Mouse (Mus musculus) activated CD4-positive, CD25-positive, alpha-beta regulatory T cell, adult 4 months (primary cell): Measurements from ENCODE around the gene Rgl3. TPM values are rescaled to one million over a fixed set of nuclear protein-coding genes. Genes with fewer than 3 reads are reported as not detected.

Experiments used
- ATAC-seq: one replicate; pipeline ENCODE4 v1.8.0; 2017
- polyA plus RNA-seq, 2 experiments: library from polyadenylated mRNA; unstranded; fragments of 100-300 nt; shearing (Covaris generic); gene quantifications; one replicate each; pipeline ENCODE4 v1.2.1; 2017

The Rgl3 gene
- polyA plus RNA-seq, 2 experiments from 2014 or later = not detected

- no peak for ATAC-seq
Measured at GRCm38 (mm10) chr9:21978398-21979128, 10.7 kb downstream of the Rgl3 start.

DNA sequence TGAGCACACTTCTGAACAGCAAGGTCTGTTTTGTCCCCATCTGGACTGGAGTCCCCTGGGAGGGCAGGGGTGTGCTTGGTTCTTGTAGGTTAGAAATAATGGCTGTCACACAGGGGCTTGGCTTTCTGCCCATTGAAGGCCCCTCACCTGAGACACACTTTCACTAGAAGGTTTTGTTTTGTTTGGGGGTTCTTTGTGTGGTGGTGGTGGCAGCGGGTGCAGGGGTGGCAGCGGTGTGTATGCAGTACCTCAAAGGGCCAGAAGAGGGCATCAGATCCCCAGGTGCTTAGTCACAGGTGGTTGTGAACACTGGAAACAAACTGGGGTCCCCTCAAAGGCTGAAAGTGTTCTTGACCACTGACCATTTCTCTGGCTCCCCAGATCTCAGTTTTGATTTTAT, 11.3 kb downstream of the Rgl3 start:
- no peak for ATAC-seq

DNA sequence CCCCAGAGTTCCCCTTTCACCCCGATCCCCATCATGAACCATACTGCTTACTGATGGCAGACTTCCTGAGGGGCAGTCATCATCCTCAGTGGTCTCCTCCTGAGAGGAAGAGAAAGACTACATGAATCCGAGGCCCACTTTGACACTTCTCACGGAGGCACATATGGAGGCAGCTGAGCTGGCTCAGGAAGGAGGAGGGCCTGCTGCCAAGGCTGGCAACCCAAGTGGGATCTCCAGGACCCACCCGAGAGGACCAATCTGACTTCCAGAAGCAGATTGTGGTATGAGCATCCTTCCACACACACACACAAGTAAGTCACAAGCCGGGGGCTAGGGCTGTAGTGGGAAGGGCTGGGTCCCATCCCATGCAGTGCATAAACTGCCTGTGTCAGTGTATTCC, 11.9 kb downstream of the Rgl3 start:
- ATAC-seq = no peak

DNA sequence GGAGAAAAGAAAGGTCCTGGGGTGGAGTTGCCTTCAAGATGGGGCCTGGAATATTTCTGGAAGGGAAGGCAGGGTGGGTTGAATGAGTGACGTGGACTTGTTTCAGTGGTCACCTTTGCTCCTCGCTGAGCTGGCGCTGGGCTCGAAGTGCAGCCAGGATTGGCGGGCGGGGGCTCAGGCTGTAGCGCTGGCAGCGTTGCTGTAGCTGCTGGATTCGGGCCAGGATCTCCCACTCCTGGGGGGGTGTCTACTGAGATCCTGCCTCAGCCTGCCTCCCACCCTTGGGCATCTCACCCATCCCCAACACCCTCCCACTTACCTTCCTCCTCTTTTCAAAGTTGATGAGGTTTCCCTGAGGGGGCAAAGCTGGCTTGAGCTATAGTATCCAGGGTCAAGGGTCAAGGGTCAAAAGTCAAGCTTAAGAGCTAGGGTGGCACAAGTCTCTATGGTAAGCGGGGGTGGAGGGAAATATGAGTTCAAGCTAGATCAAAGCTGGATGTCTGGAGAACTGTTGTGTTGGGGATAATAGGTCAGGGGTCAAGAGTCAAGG, 12.5 kb downstream of the Rgl3 start:
- ATAC-seq = no peak

- no peak for ATAC-seq
Measured at GRCm38 (mm10) chr9:21969304-21969703, 19.9 kb downstream of the Rgl3 start.

GRCm38 (mm10) chr9:21968883-21969282, 20.4 kb downstream of the Rgl3 start:
- no peak for ATAC-seq

- no peak for ATAC-seq
Measured at GRCm38 (mm10) chr9:21963417-21963816, 25.8 kb downstream of the Rgl3 start, which contains the start of gene Epor. Gene Epor (minus strand): TSS chr9:21963506.

DNA sequence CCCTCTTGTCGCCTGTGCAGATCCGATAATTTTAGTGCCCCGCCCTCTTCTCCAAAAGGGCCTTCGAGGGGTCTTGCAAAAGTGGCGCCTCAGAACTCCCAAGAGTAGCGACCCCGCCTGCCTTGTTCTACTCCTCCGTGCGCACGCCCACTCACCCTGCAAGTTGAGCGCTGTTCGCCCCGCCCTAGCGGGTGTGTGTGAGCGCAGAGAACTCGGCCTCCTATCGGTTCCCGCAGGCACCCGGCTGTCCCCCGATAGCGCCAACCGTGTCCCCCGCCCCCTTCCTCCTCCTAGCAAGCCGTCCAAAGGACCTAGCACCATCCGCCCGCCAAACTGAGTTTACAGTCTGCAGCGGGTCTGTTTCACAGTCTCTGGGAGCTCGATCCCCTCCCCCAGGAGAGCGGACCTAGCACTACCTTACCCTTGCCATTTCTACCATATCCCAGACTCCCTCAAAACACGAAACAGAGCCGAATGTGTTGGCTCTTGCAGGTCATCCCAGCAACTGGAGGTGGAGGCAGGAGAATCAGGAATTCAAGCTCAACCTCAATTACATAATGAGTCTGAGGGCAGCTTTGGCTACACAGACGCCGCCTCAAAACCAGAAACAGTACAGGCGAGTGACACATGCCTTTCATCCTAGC, 26.7 kb downstream of the Rgl3 start:
- ATAC-seq = peak; percentile 59

GRCm38 (mm10) chr9:21962010-21962409, 27.2 kb downstream of the Rgl3 start:
- ATAC-seq = no peak

- ATAC-seq = no peak
Measured at GRCm38 (mm10) chr9:21961366-21961980, 27.8 kb downstream of the Rgl3 start.

DNA sequence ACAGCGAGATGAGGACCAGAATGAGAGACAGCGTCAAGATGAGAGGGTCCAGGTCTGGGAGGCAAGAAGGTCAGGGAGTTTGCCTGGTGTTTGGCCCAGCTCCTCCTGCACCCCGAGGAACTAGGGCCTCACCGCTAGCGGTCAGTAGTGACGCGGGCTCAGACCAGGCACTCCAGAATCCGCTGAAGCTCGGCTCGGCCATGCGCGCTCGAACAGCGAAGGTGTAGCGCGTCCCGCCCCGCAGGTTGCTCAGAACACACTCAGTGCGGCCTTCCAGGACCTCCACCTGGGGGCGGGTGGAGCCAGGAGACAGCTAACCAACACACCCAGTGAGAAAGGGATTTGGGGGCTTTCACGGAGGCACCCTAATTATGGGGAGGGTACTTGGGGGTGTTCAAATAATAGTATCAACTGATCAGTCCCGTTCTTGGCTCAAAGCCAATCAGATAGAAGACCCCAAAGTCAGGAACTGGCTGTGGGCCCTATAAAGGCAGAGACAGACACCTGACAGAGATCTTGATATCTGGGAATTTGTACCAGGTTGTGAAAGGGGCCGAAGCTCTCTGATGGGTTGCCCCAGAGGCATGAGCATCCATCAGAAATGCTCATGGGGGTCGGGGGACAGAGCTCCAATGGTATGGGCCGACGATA, 28.6 kb downstream of the Rgl3 start:
- no peak for ATAC-seq

GRCm38 (mm10) chr9:21960135-21960534, 29.1 kb downstream of the Rgl3 start:
- no peak for ATAC-seq

DNA sequence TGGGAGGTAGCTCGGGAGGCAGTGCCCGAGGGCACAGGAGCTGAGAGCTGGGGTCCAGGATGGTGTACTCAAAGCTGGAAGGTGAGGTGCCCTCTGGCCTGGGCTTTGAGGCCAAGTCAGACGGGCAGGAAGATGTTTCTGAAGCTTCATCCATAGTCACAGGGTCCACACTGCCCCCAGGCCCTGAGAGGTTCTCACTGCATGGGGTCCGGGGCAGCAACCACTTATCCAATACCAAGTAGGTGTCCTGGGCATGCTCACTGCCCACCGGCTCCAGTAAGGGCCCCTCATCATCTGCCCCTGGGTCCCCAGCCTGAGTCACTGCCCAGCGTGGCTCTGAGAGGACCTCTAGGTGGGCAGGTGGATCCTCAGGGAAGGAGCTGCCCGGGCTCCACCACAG, 30.0 kb downstream of the Rgl3 start:
- ATAC-seq = no peak

DNA sequence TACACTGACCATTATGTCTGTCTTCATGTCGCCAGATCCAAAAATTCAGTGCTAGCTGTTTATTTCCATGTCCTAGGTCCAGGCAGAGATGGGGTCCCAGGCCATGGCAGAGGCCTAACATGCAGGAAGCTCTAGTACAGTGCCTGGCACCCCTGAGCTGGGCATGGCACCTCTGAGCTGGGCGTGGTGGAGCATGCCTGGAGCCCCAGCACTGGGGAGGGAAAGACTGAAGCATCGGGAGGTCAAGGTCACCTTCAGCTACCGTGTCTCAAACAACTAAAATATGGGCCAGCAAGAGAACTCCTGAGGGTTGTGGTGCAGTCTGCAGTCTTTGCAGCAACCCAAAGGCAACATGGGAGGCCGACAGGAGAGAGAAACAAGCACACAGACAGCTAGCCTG, 30.9 kb downstream of the Rgl3 start:
- no peak for ATAC-seq

DNA sequence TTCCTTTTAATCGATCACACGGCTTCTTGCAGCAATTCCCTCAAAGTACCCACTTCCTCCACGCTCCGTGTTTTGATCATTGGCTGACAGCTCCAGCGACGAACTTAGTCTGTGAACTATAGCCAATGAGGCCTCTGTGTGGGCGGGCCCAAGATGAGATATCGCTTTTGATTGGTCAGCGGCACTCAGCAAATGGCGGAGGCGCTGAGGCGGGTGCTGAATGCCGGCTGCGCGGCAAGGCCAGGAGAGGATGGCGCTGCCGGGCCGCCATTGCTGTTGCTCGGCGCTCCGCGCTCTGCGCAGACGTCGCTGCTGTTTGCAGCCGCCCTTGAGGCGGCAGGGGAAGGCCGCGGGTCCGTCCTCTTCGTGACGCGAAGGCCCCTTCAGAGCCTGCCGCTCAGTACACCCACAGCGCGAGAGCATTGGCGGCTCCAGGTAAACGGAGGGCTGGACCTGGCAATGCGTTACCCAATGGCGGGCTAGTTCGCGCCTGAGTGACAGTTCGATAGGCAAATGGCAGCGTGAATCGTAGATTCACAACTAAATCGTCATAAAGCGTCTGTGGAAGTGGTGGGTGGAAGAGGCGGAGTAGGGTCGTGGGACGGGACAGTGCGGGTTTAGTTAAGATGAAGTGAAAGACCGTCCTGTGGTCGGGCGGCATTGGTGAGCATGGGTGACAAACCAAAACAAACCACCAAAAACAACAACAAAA, 33.5 kb downstream of the Rgl3 start, which contains the start of gene Swsap1:
TSS of gene Swsap1 (plus strand) at position 186 of the 712 bp plus-strand sequence.
- ATAC-seq = peak; percentile 89

DNA sequence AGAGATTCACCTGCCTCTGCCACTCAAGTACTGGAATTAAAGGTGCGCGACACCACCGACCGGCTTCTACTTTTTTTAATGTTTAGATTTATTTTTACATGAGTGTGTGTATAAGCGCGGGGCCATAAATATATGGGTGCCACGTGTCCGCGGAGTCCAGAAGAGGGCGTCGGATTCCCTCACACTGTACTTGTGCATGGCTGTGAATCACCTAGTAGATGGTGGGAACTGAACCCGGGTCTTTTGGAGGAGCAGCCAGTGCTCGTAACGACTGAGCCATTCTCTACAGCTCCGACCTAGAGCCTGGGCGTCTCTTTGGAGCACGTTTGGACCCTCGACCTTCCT, 34.0 kb downstream of the Rgl3 start:
- peak; percentile 29 for ATAC-seq

DNA sequence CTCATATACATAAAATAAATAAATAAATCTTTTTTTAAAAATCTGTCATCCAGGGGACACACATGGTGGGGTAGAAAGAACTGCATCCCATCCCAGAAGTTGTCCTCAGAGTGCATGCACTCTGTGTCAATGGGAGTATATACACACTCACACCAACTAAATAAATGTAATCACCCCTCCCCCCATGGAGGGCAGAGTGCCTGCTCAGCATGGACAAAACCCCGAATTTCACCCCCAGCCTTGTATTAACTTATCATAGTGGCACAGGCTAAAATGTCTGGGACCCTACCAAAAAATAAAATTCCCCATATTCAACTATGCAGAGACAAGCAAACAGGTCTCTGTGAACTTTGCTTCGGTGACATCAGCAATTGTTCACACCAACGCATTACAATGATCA, 34.6 kb downstream of the Rgl3 start:
- ATAC-seq = no peak

DNA sequence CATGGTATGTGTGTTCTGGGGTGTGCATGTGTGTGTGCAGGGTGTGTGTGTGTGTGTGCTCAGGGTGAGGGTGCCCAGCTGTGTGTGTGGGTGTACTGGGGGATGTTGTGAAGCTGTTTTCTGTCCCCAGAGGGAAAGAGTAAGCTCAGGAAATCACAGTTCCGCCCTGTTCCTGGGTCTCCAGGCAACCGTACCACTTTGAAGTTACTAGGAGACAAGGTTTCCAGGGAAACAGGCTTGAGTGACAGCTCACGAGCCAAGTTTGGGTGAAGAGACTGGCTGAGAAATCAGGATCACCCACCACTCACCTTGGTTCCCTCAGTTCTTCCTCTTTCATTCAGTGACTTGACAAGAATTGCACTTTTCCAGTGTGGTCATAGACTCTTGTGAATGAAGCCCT, 35.6 kb downstream of the Rgl3 start:
- ATAC-seq = no peak

- no peak for ATAC-seq
Measured at GRCm38 (mm10) chr9:21951977-21952376, 37.3 kb downstream of the Rgl3 start.

GRCm38 (mm10) chr9:21950322-21950721, 38.9 kb downstream of the Rgl3 start:
- no peak for ATAC-seq

GRCm38 (mm10) chr9:21948790-21949189, 40.5 kb downstream of the Rgl3 start:
- no peak for ATAC-seq

- no peak for ATAC-seq
Measured at GRCm38 (mm10) chr9:21948146-21948545, 41.1 kb downstream of the Rgl3 start.
